Mouse (Mus musculus) common myeloid progenitor, adult 5-6 weeks (primary cell): ENCODE measurements at regions not wholly inside any gene's neighbourhood (a gene's known extent, or its start where the extent isn't known, plus 50 kb on each side); places are given as distances from the start of the nearest gene placed in this dataset.
"Not testable (repeated sequence)": the region's sequence is repeated elsewhere in the genome, so short reads cannot be mapped to it uniquely, and the experiment has no call there.

ENCODE experiments used
- ATAC-seq: replicated peaks from 2 replicates; pipeline ENCODE4 v1.8.0; 2016; ENCODE audit warnings: low read depth, mild to moderate bottlenecking, moderate TSS enrichment, inconsistent platforms; ENCODE audit not compliant: poor library complexity, severe bottlenecking

DNA sequence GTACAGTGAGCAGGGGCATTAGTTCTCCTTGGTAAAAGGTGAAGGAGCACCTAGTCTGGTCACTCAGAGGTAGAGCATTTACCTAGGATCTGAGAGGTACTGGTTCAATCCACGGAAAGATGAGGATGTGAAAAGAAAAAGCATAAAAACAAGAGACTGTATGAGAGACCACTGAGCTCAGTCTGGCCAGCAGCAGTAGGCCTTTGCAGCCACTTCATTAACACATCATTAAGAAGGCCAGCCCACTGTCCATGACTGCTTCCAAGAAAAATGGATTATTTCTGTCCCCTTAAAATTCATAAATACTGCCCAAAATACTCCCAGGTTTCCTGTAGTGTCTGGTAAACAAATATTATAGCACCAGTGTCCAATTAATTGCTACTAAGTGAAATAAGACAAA, 499.3 kb upstream of the 4930578C19Rik start:
- no peak for ATAC-seq

DNA sequence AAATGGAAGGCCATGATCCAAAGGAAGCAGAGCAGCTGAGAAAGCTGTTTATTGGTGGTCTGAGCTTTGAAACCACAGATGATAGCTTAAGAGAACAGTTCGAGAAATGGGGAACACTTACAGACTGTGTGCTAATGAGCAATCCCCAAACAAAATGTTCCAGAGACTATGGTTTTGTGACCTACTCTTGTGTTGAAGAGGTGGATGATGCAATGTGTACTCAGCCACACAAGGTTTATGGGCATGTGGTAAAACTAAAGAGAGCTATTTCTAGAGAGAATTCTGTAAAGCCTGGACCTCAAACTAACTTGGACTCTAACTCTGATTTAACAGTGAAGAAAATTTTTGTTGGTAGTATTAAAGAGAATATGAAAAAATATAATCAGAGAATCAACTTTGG, 481.4 kb upstream of the 4930578C19Rik start:
- ATAC-seq: no peak

DNA sequence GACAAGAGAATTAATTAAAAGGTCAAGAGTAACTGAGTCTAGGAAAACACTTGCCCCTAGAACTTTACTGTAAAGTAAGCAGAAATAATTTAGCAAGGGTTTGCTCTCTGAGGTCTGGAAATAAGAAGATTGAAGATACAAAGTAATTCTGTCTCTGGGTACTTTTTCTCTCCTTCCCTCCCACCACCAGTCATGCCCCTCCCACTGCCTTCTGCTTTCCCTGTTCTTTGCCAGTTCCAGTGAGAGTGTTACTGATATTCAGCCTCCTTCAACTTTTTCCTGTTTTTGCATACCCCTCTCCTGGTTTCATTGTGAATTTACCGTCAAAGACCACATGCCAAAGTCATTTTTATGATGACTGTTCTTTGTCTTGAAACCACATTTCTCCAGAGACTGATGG, 472.1 kb upstream of the 4930578C19Rik start:
- no peak for ATAC-seq

DNA sequence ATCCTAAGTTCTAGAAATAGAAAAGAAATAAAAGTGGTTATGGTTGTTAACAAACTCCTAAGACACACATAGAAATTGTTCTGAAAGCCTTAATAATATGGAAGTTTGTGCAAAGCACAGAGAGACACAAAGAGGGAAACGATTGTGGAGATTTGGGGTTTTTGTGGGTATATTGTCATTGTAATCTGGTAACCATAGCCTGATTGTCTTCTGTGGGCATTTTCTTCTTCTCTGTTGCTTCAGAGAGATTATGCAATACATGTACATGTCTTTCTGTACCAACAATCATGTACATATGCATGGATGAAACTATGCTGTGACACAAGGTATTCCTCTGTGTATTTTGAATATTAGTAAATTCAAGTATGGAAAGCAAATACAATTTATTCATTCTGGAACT, 461.9 kb upstream of the 4930578C19Rik start:
- ATAC-seq: no peak

DNA sequence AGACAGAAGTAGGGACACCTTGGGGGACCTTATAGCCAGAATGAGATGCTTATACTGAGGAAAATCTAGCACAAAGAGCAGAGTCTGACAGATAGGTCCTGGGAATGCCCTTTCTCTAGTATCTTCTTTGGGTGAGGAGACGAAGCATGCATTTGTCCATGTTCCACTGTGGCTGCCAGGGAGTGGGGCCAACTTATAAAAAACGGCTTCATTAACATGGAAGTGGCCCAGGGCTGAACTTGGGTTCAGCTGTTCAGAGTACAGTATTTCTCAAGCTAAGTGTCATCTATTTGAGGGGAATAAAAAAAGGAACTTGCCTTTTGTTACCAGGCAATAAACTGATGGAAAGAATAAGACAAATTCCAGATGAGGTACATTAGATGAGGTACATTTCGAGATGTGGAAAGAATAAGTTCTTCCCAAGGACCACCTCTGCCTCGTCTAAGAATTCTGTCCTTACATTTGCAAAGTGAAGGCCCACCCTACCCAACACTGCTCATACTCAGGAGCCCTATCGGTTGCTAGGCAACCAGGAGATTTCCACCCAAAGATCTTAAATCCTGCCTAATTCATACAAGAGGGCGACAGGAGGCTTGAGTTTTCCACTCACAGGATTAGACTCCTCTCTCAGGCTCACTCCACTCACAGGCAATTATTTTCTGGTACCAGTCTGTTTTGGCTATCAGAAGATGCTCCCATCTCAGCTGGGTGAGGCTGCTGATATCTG, 460.3 kb upstream of the 4930578C19Rik start:
- ATAC-seq: no peak

DNA sequence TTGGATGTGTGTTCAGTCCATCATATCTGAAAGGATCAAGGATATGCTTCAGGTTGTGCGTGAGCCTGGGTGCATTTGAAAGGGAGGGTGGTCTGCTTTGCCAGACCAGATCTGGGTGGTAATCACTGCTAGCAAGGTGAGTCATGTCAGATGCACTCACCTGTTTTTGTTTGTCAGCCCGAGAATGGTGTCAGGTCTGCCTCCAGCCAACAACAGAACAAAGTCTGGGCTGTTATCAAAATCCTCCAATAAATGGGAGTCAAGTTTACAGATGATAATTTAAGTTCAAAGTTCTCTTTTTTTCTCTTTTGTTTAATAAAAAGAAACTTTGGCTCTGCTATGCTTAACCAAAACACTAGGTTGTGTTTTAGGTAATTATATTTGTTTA, 421.6 kb upstream of the 4930578C19Rik start:
- no peak for ATAC-seq

DNA sequence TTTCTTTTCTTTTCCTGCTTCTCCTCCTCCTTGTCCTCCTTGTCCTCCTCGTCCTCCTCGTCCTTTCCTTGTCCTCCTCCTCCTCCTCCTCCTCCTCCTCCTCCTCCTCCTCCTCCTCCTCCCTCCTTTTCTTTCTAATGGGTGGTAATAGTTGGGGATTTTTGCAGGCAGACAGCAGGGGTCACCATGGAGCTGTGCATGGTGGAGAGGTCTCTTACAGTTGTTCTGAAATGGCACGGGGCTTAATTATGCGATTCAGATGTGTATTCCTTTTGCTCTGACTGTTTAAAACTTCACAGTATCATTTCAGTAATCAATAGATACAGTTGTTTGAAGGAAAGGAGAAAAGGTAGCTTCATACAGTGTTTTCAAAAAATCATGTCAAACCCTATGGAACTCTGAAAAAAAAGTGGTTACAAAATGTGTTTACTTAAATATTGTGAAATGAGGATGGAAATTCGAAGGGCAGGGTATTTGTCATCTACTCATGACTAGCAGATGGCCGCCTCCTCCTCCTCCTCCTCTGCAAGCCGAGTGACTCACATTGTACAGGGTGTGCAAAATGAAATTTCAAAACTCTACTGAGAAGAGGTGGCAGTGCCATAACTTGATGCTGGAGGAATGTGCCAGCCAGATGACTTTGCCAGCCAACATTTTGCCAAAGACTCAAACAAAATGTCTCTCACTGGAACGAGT, 421.0 kb upstream of the 4930578C19Rik start:
- ATAC-seq: peak; percentile 93

DNA sequence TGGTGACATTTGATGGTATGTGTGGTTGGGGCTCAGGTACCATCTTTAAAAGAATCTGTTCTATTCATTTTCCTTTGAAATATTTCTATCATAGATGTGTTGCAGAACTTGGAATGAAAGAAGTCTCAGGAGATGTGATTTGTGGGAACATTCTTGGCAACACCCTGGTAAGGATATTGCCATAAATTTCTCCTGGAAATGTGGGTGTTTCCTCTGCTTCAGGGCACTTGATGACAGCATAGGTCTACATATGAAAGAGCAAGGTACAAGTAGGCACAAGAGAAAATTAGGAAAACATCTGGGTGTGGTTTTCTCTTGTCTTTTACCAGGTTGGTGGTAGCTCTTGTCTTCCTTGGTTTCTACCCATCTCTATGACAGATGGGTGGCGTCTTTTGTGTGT, 414.5 kb upstream of the 4930578C19Rik start:
- no peak for ATAC-seq

DNA sequence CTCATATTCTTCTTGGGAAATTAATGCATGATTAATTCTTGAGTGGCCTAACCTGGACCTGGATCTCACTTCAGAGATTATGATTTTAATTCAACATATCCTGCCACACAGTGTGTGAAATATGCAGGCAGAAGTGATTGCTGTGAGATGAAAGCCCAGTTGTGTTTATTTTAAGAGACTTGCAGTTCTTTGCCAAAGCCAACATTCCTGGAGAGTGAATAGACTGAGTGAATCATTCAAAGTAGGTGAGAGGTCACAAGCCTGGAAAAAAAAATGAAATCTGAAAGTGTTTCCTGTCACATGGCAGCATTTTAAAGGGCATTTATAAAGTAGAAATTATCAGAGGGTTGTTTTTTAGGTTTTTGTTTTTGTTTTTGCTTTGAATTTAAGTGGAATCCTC, 412.9 kb upstream of the 4930578C19Rik start:
- ATAC-seq: no peak

DNA sequence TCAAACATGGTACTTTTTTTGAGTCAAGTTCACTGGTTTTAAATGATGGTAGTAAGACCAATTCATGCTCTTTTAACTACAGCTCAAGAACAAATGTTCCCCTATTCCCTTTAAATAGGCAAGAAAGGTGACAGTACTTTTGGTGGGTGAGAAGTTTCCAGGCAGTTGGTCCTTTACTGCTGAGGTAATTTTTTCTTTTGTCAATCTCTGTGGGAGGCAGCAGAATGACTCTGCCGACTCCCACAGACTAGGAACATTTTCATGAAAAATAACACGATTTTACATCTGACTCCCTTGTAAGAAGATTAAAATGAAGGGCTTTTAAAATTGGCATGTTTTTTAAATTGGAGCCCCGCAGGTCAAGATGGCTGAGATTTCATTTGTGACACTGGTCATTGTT, 377.5 kb upstream of the 4930578C19Rik start:
- no peak for ATAC-seq

DNA sequence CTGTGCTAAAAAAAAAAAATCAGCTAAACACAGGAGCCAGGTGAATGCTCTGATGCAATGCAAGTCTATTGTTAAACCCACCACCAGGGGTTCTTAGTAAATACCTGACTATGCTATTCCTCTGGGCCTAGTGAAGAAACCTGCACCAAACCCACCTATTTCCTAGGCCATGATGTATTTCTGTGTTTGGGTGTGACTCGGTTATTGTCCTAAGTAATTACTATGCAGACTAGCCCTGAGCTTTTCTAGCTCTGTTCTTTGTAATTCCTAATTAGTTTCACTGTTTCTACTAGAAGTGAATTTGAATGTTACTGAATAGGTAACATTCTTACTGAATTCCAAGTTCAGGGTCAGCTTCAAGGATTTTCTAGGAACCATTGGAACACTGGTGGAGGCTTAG, 363.8 kb upstream of the 4930578C19Rik start:
- ATAC-seq: not testable (repeated sequence)

DNA sequence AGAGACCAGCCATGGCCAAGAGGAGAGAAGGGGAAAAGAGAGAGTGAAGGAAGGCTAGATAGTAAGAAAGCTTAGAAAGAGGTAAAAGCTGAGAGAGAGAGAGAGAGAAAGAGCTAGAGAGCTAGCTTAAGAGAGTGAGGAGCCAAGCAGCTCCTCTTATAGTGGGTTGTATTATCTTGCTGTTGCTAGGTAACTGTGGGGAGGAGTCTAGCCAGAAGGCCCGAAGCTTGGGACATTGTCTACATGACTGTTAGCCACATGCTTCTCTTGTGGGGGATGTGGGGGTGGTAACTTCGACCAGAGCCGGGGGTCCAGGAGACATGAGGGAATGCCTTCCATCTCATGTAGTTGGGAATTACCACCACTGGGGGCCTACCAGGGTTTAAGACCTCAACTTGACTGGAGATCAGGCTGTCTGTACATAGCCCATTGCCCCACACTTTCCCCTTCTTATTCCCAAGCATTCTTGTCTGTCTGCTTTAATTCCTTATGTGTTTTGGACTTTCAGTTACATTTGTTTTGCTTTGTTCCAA, 353.3 kb upstream of the 4930578C19Rik start:
- no peak for ATAC-seq
